Mouse (Mus musculus) brown adipose tissue, adult 24 weeks (tissue): ENCODE data around the gene Arpp19. TPM values are rescaled to one million over a fixed set of nuclear protein-coding genes. Genes with fewer than 3 reads are reported as not detected.

Source experiments
- polyA plus RNA-seq: library from polyadenylated mRNA; stranded (reverse); fragments of >200 nt; gene quantifications from 2 replicates; pipeline ENCODE4 v1.2.4, GENCODE M21; 2012; ENCODE audit not compliant: missing spikeins, insufficient read depth, insufficient read length

Arpp19 gene
- polyA plus RNA-seq, 1 experiment: 237 TPM

Other genes with a start within 250 kb of the Arpp19 start
- gene Onecut1, start 175.7 kb upstream of the Arpp19 start, polyA plus RNA-seq: not detected in 2 replicates
- 29.9 and 41.0 TPM in 2 replicates for gene Fam214a, start 84.7 kb upstream of the Arpp19 start, polyA plus RNA-seq
- 25.7 and 66.6 TPM in 2 replicates for gene Myo5a, start 33.4 kb downstream of the Arpp19 start, polyA plus RNA-seq
- 16.9 and 18.4 TPM in 2 replicates for gene Myo5c, start 194.4 kb downstream of the Arpp19 start, polyA plus RNA-seq